Mouse (Mus musculus) gonadal fat pad, adult 2 months (tissue): ENCODE measurements around the gene Rap1a. TPM values are rescaled to one million over a fixed set of nuclear protein-coding genes. Genes with fewer than 3 reads are reported as not detected.
A peak's percentile ranks its signal among the peaks of the same experiment; 100 is the strongest.

Experiments used
- DNase-seq: peaks from one replicate; pipeline ENCODE4 v3.0.0-alpha.2; 2012; ENCODE audit warnings: low read depth
- polyA plus RNA-seq: library from polyadenylated mRNA; depleted of rRNA; stranded (reverse); fragments of >200 nt; gene quantifications from 2 replicates; pipeline ENCODE4 v1.2.3, GENCODE M21; 2012; rRNA removed

Rap1a gene
- polyA plus RNA-seq, 1 experiment = 13.0 TPM

DNA sequence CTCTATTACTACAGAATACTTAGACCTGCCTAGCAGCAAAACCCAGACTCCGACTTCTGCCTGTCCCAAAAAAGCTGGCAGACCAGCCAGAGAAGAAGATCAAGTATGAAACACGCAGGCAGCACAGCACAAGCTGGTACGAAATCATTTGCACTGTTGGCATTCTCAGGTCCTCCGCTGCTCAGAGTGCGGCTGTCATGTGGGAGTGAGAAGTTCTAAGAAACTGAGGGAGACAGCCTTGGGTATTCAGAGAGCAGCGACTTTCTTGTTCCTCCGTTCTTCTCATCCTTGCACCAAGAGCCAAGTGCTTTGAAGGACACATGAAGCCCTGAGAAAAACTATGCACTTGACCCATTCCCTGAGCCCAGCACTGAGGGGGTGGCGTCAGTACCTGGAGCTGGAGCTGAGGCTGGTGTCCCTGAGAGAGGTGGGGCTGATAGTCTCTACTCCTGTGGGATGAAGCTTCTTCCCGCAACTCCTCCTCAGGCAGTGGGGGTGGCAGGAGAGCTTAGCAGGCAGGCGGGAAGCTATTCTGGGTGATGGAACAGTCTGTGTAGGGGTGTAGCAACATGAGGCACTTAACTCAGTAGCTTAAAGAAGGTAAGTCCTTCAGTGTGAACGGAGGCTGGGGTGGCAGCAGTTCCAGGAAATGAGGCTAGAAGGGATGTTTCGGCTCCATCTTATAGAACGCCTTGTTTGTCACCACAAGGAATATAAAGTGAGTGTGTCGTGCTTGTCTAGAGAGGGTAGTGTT, 107.6 kb downstream of the Rap1a start:
- no peak for DNase-seq

GRCm38 (mm10) chr3:105688536-105688935, 112.6 kb downstream of the Rap1a start:
- no peak for DNase-seq

- DNase-seq = peak; percentile 77
Observed at GRCm38 (mm10) chr3:105687324-105688060, 113.6 kb downstream of the Rap1a start, which contains the start of gene Ddx20. Ddx20 (minus strand) TSS chr3:105687574.

- no peak for DNase-seq
Observed at GRCm38 (mm10) chr3:105686394-105687323, 114.5 kb downstream of the Rap1a start.

GRCm38 (mm10) chr3:105680346-105680745, 120.8 kb downstream of the Rap1a start:
- DNase-seq = no peak

Other genes starting within 250 kb of the Rap1a start
- 7.8 and 10.3 TPM in 2 replicates for gene Ddx20, start 113.8 kb downstream of the Rap1a start, polyA plus RNA-seq
- 3.8 and 5.3 TPM in 2 replicates for gene Inka2, start 96.7 kb downstream of the Rap1a start, polyA plus RNA-seq
- gene Adora3, start 69.5 kb upstream of the Rap1a start, polyA plus RNA-seq = 0.20 and 0.45 TPM in 2 replicates
- gene Tmigd3, start 69.6 kb upstream of the Rap1a start, polyA plus RNA-seq = 0.88 and 1.6 TPM in 2 replicates
- gene I830077J02Rik, start 131.3 kb upstream of the Rap1a start, polyA plus RNA-seq = 0.63 and 0.84 TPM in 2 replicates
- gene Wdr77, start 158.0 kb upstream of the Rap1a start, polyA plus RNA-seq = 37.7 and 41.3 TPM in 2 replicates
- 112 and 124 TPM in 2 replicates for gene Atp5f1, start 158.8 kb upstream of the Rap1a start, polyA plus RNA-seq
- 1.4 and 1.5 TPM in 2 replicates for gene Ovgp1, start 172.4 kb upstream of the Rap1a start, polyA plus RNA-seq
- 0.92 and 2.3 TPM in 2 replicates for gene Pifo, start 213.3 kb upstream of the Rap1a start, polyA plus RNA-seq
- gene Chil5, start 231.5 kb upstream of the Rap1a start, polyA plus RNA-seq = 0.27 TPM in 1 of 2 replicates, not detected in the other